Mouse (Mus musculus) left cerebral cortex, postnatal 25 days (tissue): Measurements from ENCODE around the gene Arid1b. TPM values are rescaled to one million over a fixed set of nuclear protein-coding genes. Genes with fewer than 3 reads are reported as not detected.

Experiments
- DNase-seq, 2 experiments: peaks; one replicate each; pipeline ENCODE4 v3.0.0; 2022; ENCODE audit warnings: low spot score in 2 of 2, mixed read lengths in 1 of 2
- intact Hi-C: fragments of 180-260 bp; cut with DNase I; formaldehyde crosslinking; loops from one replicate; pipeline ENCODE4 v1.15.1; 2025
- total RNA-seq, 2 experiments: library from RNA; stranded (reverse); gene quantifications; 2 replicates each; pipeline ENCODE4 v1.2.3; 2021

The Arid1b gene
- total RNA-seq, 2 experiments from 2014 or later: 73.6 to 79.6 TPM

- no peak for DNase-seq
- intact Hi-C loops: no loop called here
Observed at GRCm38 (mm10) chr17:5050970-5051530, 56.9 kb downstream of the Arid1b start.

GRCm38 (mm10) chr17:5052091-5052799 lies 58.1 kb downstream of the Arid1b start:
- intact Hi-C loops: no loop called here
- no peak for DNase-seq

- no peak for DNase-seq
- intact Hi-C loops: no loop called here
Observed at GRCm38 (mm10) chr17:5052800-5053179, 58.7 kb downstream of the Arid1b start.

GRCm38 (mm10) chr17:5053201-5053600 lies 59.1 kb downstream of the Arid1b start:
- intact Hi-C loops: no loop called here
- DNase-seq: no peak

- DNase-seq: no peak
- intact Hi-C loops: no loop called here
Observed at GRCm38 (mm10) chr17:5055412-5055811, 61.3 kb downstream of the Arid1b start.

- intact Hi-C loops: no loop called here
- DNase-seq: no peak
Observed at GRCm38 (mm10) chr17:5056654-5057053, 62.5 kb downstream of the Arid1b start.

- intact Hi-C loops: no loop called here
- DNase-seq: no peak
Observed at GRCm38 (mm10) chr17:5057286-5057685, 63.2 kb downstream of the Arid1b start.

- intact Hi-C loops: no loop called here
- peak; percentile 13 to 27 for DNase-seq
Observed at GRCm38 (mm10) chr17:5057944-5058720, 64.0 kb downstream of the Arid1b start.

GRCm38 (mm10) chr17:5059092-5059601 lies 65.0 kb downstream of the Arid1b start:
- DNase-seq: no peak
- intact Hi-C loops: no loop called here

- intact Hi-C loops: no loop called here
- peak in 1 of 2 experiments; percentile 22 for DNase-seq
Observed at GRCm38 (mm10) chr17:5060515-5061084, 66.5 kb downstream of the Arid1b start.

- no peak for DNase-seq
- intact Hi-C loops: no loop called here
Observed at GRCm38 (mm10) chr17:5061183-5061582, 67.1 kb downstream of the Arid1b start.

- intact Hi-C loops: no loop called here
- DNase-seq: no peak
Observed at GRCm38 (mm10) chr17:5061593-5061992, 67.5 kb downstream of the Arid1b start.

- no peak for DNase-seq
- intact Hi-C loops: no loop called here
Observed at GRCm38 (mm10) chr17:5063471-5064176, 69.5 kb downstream of the Arid1b start.

- DNase-seq: no peak
- intact Hi-C loops: no loop called here
Observed at GRCm38 (mm10) chr17:5064777-5065176, 70.6 kb downstream of the Arid1b start.

GRCm38 (mm10) chr17:5065270-5065669 lies 71.1 kb downstream of the Arid1b start:
- no peak for DNase-seq
- intact Hi-C loops: no loop called here

- DNase-seq: no peak
- intact Hi-C loops: no loop called here
Observed at GRCm38 (mm10) chr17:5066835-5067234, 72.7 kb downstream of the Arid1b start.

GRCm38 (mm10) chr17:5067264-5067663 lies 73.1 kb downstream of the Arid1b start:
- intact Hi-C loops: no loop called here
- peak in 1 of 2 experiments; percentile 33 for DNase-seq

- DNase-seq: no peak
- intact Hi-C loops: no loop called here
Observed at GRCm38 (mm10) chr17:5070399-5070798, 76.3 kb downstream of the Arid1b start.

GRCm38 (mm10) chr17:5072539-5072938 lies 78.4 kb downstream of the Arid1b start:
- DNase-seq: no peak
- intact Hi-C loops: no loop called here
